39 mouse cellular contexts compared by ENCODE assay signal in genomic region chr17:28898249-28898648, GRCm38 (mm10). TPM values are rescaled to one million over a fixed set of nuclear protein-coding genes. Genes with fewer than 3 reads are reported as not detected.
DNase-seq lines count a peak whose midpoint lies in the region; ATAC-seq and TF ChIP-seq lines count a peak whose summit lies in the region.
"Had no signal": no experiment of that assay in that cellular context is flagged by ENCODE, and none has a peak within 500 bp of the region (broad histone marks: within the 10 kb centered on the region; RNA-seq: fewer than 3 reads in every experiment).

No protein-coding gene starts in this region.

- H3K4me2 ChIP-seq in hindbrain, postnatal 0 days (ENCODE audit: low read depth, low read length) = no peak overlapping the region
- H3K4me2 ChIP-seq in liver, postnatal 0 days (ENCODE audit: low read depth, low read length) = no peak overlapping the region
- H3K4me2 ChIP-seq: embryonic facial prominence, embryonic 15.5 days; forebrain, embryonic 12.5 days; limb, embryonic 12.5 days; liver, embryonic 15.5 days; lung, embryonic 15.5 days; midbrain, embryonic 12.5 days; neural tube, embryonic 12.5 days had no signal

- ATAC-seq in hindbrain, postnatal 0 days = no peak
- ATAC-seq in liver, postnatal 0 days = peak; percentile 69; the same call in 1 of the 2 replicates
- ATAC-seq: forebrain, postnatal 0 days; hindbrain, embryonic 16.5 days; intestine, embryonic 16.5 days; Patski had no signal

- WGBS in hindbrain, embryonic 10.5 days = 63% methylated on average over 5 of the region's 5 CpGs
- WGBS in hindbrain, postnatal 0 days = 80% methylated on average over 5 of the region's 5 CpGs
- WGBS in liver, postnatal 0 days (ENCODE audit: insufficient replicate concordance) = 66% methylated on average over 5 of the region's 5 CpGs

- H3K36me3 ChIP-seq in hindbrain, embryonic 10.5 days = no peaks in the 10 kb centered on the region
- H3K36me3 ChIP-seq in hindbrain, postnatal 0 days (ENCODE audit: insufficient read depth, low read length) = no peaks in the 10 kb centered on the region
- no peaks in the 10 kb centered on the region for H3K36me3 ChIP-seq in testis, adult 2 months (ENCODE audit: control insufficient read depth, insufficient read depth, low read length)
- H3K36me3 ChIP-seq in liver, postnatal 0 days (replicated peaks; ENCODE audit: insufficient read depth, low read length) = no peaks in the 10 kb centered on the region
- H3K36me3 ChIP-seq: embryonic facial prominence, embryonic 10.5 days; embryonic facial prominence, embryonic 15.5 days; forebrain, embryonic 12.5 days; G1E; limb, embryonic 12.5 days; liver, embryonic 15.5 days; lung, embryonic 15.5 days; midbrain, embryonic 12.5 days; neural tube, embryonic 12.5 days had no signal

- no peak overlapping the region for H3K4me3 ChIP-seq in hindbrain, embryonic 10.5 days
- H3K4me3 ChIP-seq in hindbrain, postnatal 0 days (ENCODE audit: low read length) = no peak overlapping the region
- peak overlapping the region; percentile 94 for H3K4me3 ChIP-seq in testis, adult 2 months (ENCODE audit: control insufficient read depth, low read depth, low read length)
- H3K4me3 ChIP-seq in liver, postnatal 0 days (ENCODE audit: low read depth, low read length) = no peak overlapping the region
- H3K4me3 ChIP-seq in gastrocnemius, adult 2 months = no peak overlapping the region
- H3K4me3 ChIP-seq: embryonic facial prominence, embryonic 10.5 days; embryonic facial prominence, embryonic 15.5 days; forebrain, embryonic 12.5 days; limb, embryonic 12.5 days; liver, embryonic 15.5 days; lung, embryonic 15.5 days; midbrain, embryonic 12.5 days; myocyte; neural tube, embryonic 12.5 days had no signal

- H3K27ac ChIP-seq in hindbrain, embryonic 10.5 days = 0 out of 2 replicates have a peak overlapping the region, but pooled peaks have one; percentile 19
- no peak overlapping the region for H3K27ac ChIP-seq in hindbrain, postnatal 0 days
- no peak overlapping the region for H3K27ac ChIP-seq in testis, adult 2 months (ENCODE audit: control insufficient read depth, insufficient read depth, low read depth, low read length)
- no peak overlapping the region for H3K27ac ChIP-seq in liver, postnatal 0 days (ENCODE audit: low read depth)
- H3K27ac ChIP-seq in gastrocnemius, adult 2 months = no peak overlapping the region
- H3K27ac ChIP-seq: embryonic facial prominence, embryonic 10.5 days; embryonic facial prominence, embryonic 15.5 days; forebrain, embryonic 12.5 days; limb, embryonic 12.5 days; liver, embryonic 15.5 days; lung, embryonic 15.5 days; neural tube, embryonic 12.5 days had no signal

- intact Hi-C loops in gastrocnemius, adult 2 months (cut with DNase I) = no loop called here

- no peak for TF ChIP-seq POLR2A in testis, adult 2 months (IDR thresholded peaks at IDR 0.05; ENCODE audit: control insufficient read depth, low read depth, low read length)

- H3K4me1 ChIP-seq in hindbrain, embryonic 10.5 days (replicated peaks) = peaks cover 20% of the 10 kb centered on the region
- no peaks in the 10 kb centered on the region for H3K4me1 ChIP-seq in hindbrain, postnatal 0 days (ENCODE audit: insufficient read depth, low read length)
- H3K4me1 ChIP-seq in testis, adult 2 months (ENCODE audit: control insufficient read depth, insufficient read depth, low read length) = peaks cover 26% of the 10 kb centered on the region
- H3K4me1 ChIP-seq in liver, postnatal 0 days (ENCODE audit: insufficient read depth) = peaks cover 6% of the 10 kb centered on the region
- H3K4me1 ChIP-seq: lung, embryonic 15.5 days; neural tube, embryonic 12.5 days had no signal

- no peak for TF ChIP-seq EP300 in liver, postnatal 0 days (IDR thresholded peaks at IDR 0.05; ENCODE audit: low read depth)

- H3K27me3 ChIP-seq in hindbrain, embryonic 10.5 days (ENCODE audit: insufficient read depth, poor library complexity, severe bottlenecking) = no peaks in the 10 kb centered on the region
- H3K27me3 ChIP-seq in hindbrain, postnatal 0 days (ENCODE audit: insufficient read depth, low read length) = no peaks in the 10 kb centered on the region
- no peaks in the 10 kb centered on the region for H3K27me3 ChIP-seq in testis, adult 2 months (ENCODE audit: control insufficient read depth, insufficient read depth, low read length)
- H3K27me3 ChIP-seq in liver, postnatal 0 days (ENCODE audit: insufficient read depth, low read length) = no peaks in the 10 kb centered on the region
- H3K27me3 ChIP-seq: embryonic facial prominence, embryonic 15.5 days; forebrain, embryonic 12.5 days; limb, embryonic 12.5 days; liver, embryonic 15.5 days; lung, embryonic 15.5 days; midbrain, embryonic 12.5 days; neural tube, embryonic 12.5 days; Patski had no signal

- no peak for TF ChIP-seq CTCF in hindbrain, postnatal 0 days (IDR thresholded peaks at IDR 0.05; ENCODE audit: low read depth)
- TF ChIP-seq CTCF in testis, adult 2 months (IDR thresholded peaks at IDR 0.05; ENCODE audit: control insufficient read depth, insufficient read depth, insufficient replicate concordance, low read depth, low read length) = no peak
- TF ChIP-seq CTCF in liver, postnatal 0 days (IDR thresholded peaks at IDR 0.05; ENCODE audit: low read depth) = no peak
- no peak for TF ChIP-seq CTCF in gastrocnemius, adult 2 months (IDR thresholded peaks at IDR 0.05)

- no peak overlapping the region for H3K9ac ChIP-seq in hindbrain, postnatal 0 days (replicated peaks; ENCODE audit: low read length)
- H3K9ac ChIP-seq in liver, postnatal 0 days (replicated peaks) = no peak overlapping the region
- H3K9ac ChIP-seq: embryonic facial prominence, embryonic 15.5 days; forebrain, embryonic 12.5 days; forebrain, postnatal 0 days; limb, embryonic 12.5 days; liver, embryonic 15.5 days; lung, embryonic 15.5 days; midbrain, embryonic 12.5 days; neural tube, embryonic 12.5 days had no signal

- no peaks in the 10 kb centered on the region for H3K9me3 ChIP-seq in hindbrain, embryonic 10.5 days
- no peaks in the 10 kb centered on the region for H3K9me3 ChIP-seq in hindbrain, postnatal 0 days (ENCODE audit: low read length)
- no peaks in the 10 kb centered on the region for H3K9me3 ChIP-seq in liver, postnatal 0 days (ENCODE audit: low read length)
- H3K9me3 ChIP-seq: embryonic facial prominence, embryonic 10.5 days; embryonic facial prominence, embryonic 15.5 days; forebrain, embryonic 12.5 days; G1E; limb, embryonic 12.5 days; liver, embryonic 15.5 days; lung, embryonic 15.5 days; midbrain, embryonic 12.5 days; neural tube, embryonic 12.5 days had no signal

- no peak for DNase-seq in hindbrain, embryonic 10.5 days (ENCODE audit: low spot score)
- no peak for DNase-seq in hindbrain, postnatal 0 days (ENCODE audit: low spot score)
- DNase-seq in testis, postnatal 14 days (ENCODE audit: low spot score) = no peak
- no peak for DNase-seq in liver, postnatal 0 days
- no peak for DNase-seq in layer of hippocampus, adult 11-12 months (ENCODE audit: low spot score)
- no peak for DNase-seq in gastrocnemius, adult 2 months
- DNase-seq: adrenal gland, adult 2 months; adrenal gland, postnatal 36 days; cerebellum, adult 18-20 months; forebrain, postnatal 0 days; gastrocnemius, postnatal 14 days; heart, postnatal 14 days; kidney, adult 9 months; kidney, postnatal 10 days; layer of hippocampus, adult 9-11 months; right cerebral cortex, adult 18-20 months; spleen, adult 18-20 months had no signal

RNA-seq across cellular contexts. Expression of gene 4930539E08Rik, which starts 16.9 kb away (rescaled TPM):
- polyA plus RNA-seq in hindbrain, embryonic 10.5 days (2016; fragmentation: Nextera tagmentation; extraction: Ambion mirVana) = 0.07 and 0.31 TPM in 2 replicates
- 5.6 and 13.0 TPM in 2 replicates for total RNA-seq in hindbrain, postnatal 0 days (2014; rRNA removed)
- 1.6 and 2.1 TPM in 2 replicates for polyA plus RNA-seq in hindbrain, postnatal 0 days (2015; fragmentation: Nextera tagmentation; extraction: Ambion mirVana)
- polyA plus RNA-seq in testis, adult 2 months (2012; rRNA removed) = 4.7 and 4.9 TPM in 2 replicates
- polyA plus RNA-seq in liver, postnatal 0 days (2015; fragmentation: Nextera tagmentation; extraction: Ambion mirVana) = 0.08 and 0.09 TPM in 2 replicates
- under 1 TPM in 1 of 2 experiments, not detected in 1; 0.10 TPM for total RNA-seq in gastrocnemius, adult 2 months (2021)
- total RNA-seq: adrenal gland, adult 2 months; adrenal gland, postnatal 36 days had no signal
- polyA plus RNA-seq: G1E; hindbrain, embryonic 11.5 days; myocyte had no signal

RNA-seq across cellular contexts. Expression of gene Pnpla1, which starts 40.0 kb away (rescaled TPM):
- not detected in 2 replicates for polyA plus RNA-seq in hindbrain, embryonic 10.5 days (2016; fragmentation: Nextera tagmentation; extraction: Ambion mirVana)
- 0.10 and 0.22 TPM in 2 replicates for total RNA-seq in hindbrain, postnatal 0 days (2014; rRNA removed)
- 0.08 and 0.09 TPM in 2 replicates for polyA plus RNA-seq in hindbrain, postnatal 0 days (2015; fragmentation: Nextera tagmentation; extraction: Ambion mirVana)
- 0.76 and 0.79 TPM in 2 replicates for polyA plus RNA-seq in testis, adult 2 months (2012; rRNA removed)
- 0.09 and 0.16 TPM in 2 replicates for polyA plus RNA-seq in liver, postnatal 0 days (2015; fragmentation: Nextera tagmentation; extraction: Ambion mirVana)
- total RNA-seq in gastrocnemius, adult 2 months (2021) = not detected
- total RNA-seq: forebrain, postnatal 0 days; G1E; heart, postnatal 14 days had no signal
- polyA plus RNA-seq: brain, embryonic 14.5 days; C2C12; forebrain, embryonic 12.5 days; G1E; heart, embryonic 14.5 days; hindbrain, embryonic 11.5 days; hindbrain, embryonic 16.5 days; limb, embryonic 12.5 days; lung, embryonic 15.5 days; midbrain, embryonic 12.5 days; midbrain, postnatal 0 days; myocyte; neural tube, embryonic 12.5 days; Patski had no signal

RNA-seq across cellular contexts. Expression of gene Pxt1, which starts 45.4 kb away (rescaled TPM):
- 0.16 and 0.26 TPM in 2 replicates for polyA plus RNA-seq in hindbrain, embryonic 10.5 days (2016; fragmentation: Nextera tagmentation; extraction: Ambion mirVana)
- not detected in 2 replicates for total RNA-seq in hindbrain, postnatal 0 days (2014; rRNA removed)
- not detected in 2 replicates for polyA plus RNA-seq in hindbrain, postnatal 0 days (2015; fragmentation: Nextera tagmentation; extraction: Ambion mirVana)
- 189 and 199 TPM in 2 replicates for polyA plus RNA-seq in testis, adult 2 months (2012; rRNA removed)
- 0.14 and 0.29 TPM in 2 replicates for polyA plus RNA-seq in liver, postnatal 0 days (2015; fragmentation: Nextera tagmentation; extraction: Ambion mirVana)
- total RNA-seq in gastrocnemius, adult 2 months (2021) = not detected
- total RNA-seq: adrenal gland, adult 2 months; adrenal gland, postnatal 36 days; forebrain, postnatal 0 days; G1E; gastrocnemius, postnatal 14 days; granulocyte monocyte progenitor cell, adult 5-6 weeks; left cerebral cortex, postnatal 25 days had no signal
- polyA plus RNA-seq: brain, embryonic 14.5 days; C2C12; cortical plate, adult 2 months; forebrain, embryonic 12.5 days; forebrain, postnatal 0 days; heart, embryonic 14.5 days; hindbrain, embryonic 16.5 days; intestine, embryonic 16.5 days; midbrain, embryonic 12.5 days; myocyte; neural tube, embryonic 12.5 days; Patski had no signal

RNA-seq across cellular contexts. Expression of gene Kctd20, which starts 53.5 kb away (rescaled TPM):
- polyA plus RNA-seq in hindbrain, embryonic 10.5 days (2016; fragmentation: Nextera tagmentation; extraction: Ambion mirVana) = 103 and 111 TPM in 2 replicates
- 51.5 and 59.9 TPM in 2 replicates for total RNA-seq in hindbrain, postnatal 0 days (2014; rRNA removed)
- polyA plus RNA-seq in hindbrain, postnatal 0 days (2015; fragmentation: Nextera tagmentation; extraction: Ambion mirVana) = 62.9 and 64.1 TPM in 2 replicates
- polyA plus RNA-seq in testis, adult 2 months (2012; rRNA removed) = 34.2 and 34.6 TPM in 2 replicates
- polyA plus RNA-seq in liver, postnatal 0 days (2015; fragmentation: Nextera tagmentation; extraction: Ambion mirVana) = 38.6 and 39.5 TPM in 2 replicates
- 10 to 100 TPM; 33.4 to 39.8 TPM for total RNA-seq in gastrocnemius, adult 2 months (2021)

Comparison
In these comparisons a context has a peak if more than half of its experiments do, and no peak if none do; other contexts are left out.
1. RNA of gene Pxt1, which starts 45.4 kb away (polyA plus RNA-seq): 189 to 199 TPM in testis, adult 2 months; 0.14 to 0.29 TPM in liver, postnatal 0 days, 0.16 to 0.26 TPM in hindbrain, embryonic 10.5 days and not detected in hindbrain, postnatal 0 days; every median in the first group is over 100 times any median in the second.